Mouse (Mus musculus): ENCODE results near the gene Gm13199.

- TF ChIP-seq POLR2A (IDR thresholded peaks at IDR 0.05; ENCODE audit: low read depth, low read length) (no peak), CTCF (conservative IDR thresholded peaks at IDR 0.05; ENCODE audit: insufficient read depth, insufficient read length, low read depth, low read length) (no peak)
Observed at GRCm38 (mm10) chr2:5894296-5894695, 31.6 kb upstream of the Gm13199 start.
